Mouse (Mus musculus) embryonic facial prominence, embryonic 13.5 days (tissue): ENCODE results near the gene Alyref. TPM values are rescaled to one million over a fixed set of nuclear protein-coding genes. Genes with fewer than 3 reads are reported as not detected.

ENCODE experiments used
- ATAC-seq: fragments of 200-750 bp; cut with Nextera tagmentation; 2 replicates; pipeline ENCODE4 v1.8.0; 2017; ENCODE audit warnings: low read depth; ENCODE audit not compliant: insufficient number of reproducible peaks, insufficient read depth, low FRiP score, low TSS enrichment
- H3K27ac ChIP-seq: fragments of 300-500 bp; sonication (generic); 2 replicates; pipeline ENCODE4 v1.5.1; 2015; ENCODE audit warnings: moderate library complexity, mild to moderate bottlenecking, inconsistent platforms
- H3K27me3 ChIP-seq: fragments of 300-500 bp; sonication (generic); 2 replicates; pipeline ENCODE4 v1.6.1; 2015; ENCODE audit warnings: mild to moderate bottlenecking, inconsistent platforms
- H3K36me3 ChIP-seq: fragments of 300-500 bp; sonication (generic); 2 replicates; pipeline ENCODE4 v1.6.1; 2015; ENCODE audit warnings: mild to moderate bottlenecking, inconsistent platforms
- H3K4me1 ChIP-seq: fragments of 300-500 bp; sonication (generic); 2 replicates; pipeline ENCODE4 v1.6.1; 2015; ENCODE audit warnings: inconsistent platforms
- H3K4me2 ChIP-seq: fragments of 300-500 bp; sonication (generic); 2 replicates; pipeline ENCODE4 v1.6.1; 2015; ENCODE audit warnings: moderate library complexity, mild to moderate bottlenecking, inconsistent platforms
- H3K4me3 ChIP-seq: fragments of 300-500 bp; sonication (generic); 2 replicates; pipeline ENCODE4 v1.5.1; 2015; ENCODE audit warnings: mild to moderate bottlenecking, inconsistent platforms
- H3K9ac ChIP-seq: fragments of 300-500 bp; sonication (generic); 2 replicates; pipeline ENCODE4 v1.6.1; 2015; ENCODE audit warnings: mild to moderate bottlenecking, inconsistent platforms
- H3K9me3 ChIP-seq: fragments of 300-500 bp; sonication (generic); 2 replicates; pipeline ENCODE4 v1.6.1; 2016; ENCODE audit warnings: inconsistent platforms
- WGBS: fragments of 180-500 bp; shearing (Covaris S2); methylation state at CpG from one replicate; pipeline ENCODE4 v1.1.7; 2015; ENCODE audit warnings: mixed read lengths; 5-methylcytosine and 5-hydroxymethylcytosine counted together
- polyA plus RNA-seq: library from polyadenylated mRNA; unstranded; fragments of >200 nt; fragmentation: Nextera tagmentation; extraction: Ambion mirVana; gene quantifications from 2 replicates; pipeline ENCODE4 v1.2.1, GENCODE M21; 2015

The Alyref gene
- polyA plus RNA-seq, 1 experiment from 2014 or later = 529 TPM

DNA sequence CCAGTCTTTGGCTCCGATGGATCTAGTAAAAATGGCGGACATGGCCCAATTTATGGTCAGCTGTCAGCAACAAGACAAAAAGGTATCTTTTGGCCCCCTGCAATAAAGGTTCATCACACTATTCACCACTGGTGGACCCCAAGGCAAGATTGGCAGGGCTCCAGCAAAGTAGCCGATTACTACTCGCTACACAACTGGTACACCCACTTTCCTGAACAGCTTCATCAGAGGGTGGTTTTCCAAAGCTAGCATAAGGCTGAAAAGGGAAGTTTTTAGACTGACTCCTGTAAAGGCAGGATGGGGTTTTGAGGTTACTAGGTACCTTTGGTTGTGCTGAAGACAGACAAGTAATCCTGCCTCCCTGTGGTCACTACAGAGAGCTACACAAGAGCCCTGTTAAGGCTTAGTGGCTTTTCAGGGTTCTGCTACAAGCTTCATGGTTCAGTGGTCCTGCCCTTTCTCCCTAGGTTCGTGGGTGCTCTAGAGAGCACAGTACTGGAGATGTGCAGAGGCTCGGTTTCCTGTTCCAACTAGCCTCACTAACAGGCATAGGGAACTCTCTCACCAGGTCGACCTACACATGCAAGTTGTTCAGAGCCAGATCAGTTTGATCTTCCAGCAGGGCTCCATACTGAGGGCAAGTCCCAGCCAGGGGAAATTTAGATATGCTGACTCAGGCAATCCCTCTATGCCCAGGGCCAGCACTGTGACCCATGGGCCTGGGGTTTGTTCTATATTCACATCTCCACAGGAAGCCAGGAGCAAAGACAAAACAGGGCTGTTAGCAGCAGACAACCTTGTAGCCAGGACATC lies 20.7 kb downstream of the Alyref start:
- Histone ChIP-seq H3K4me1 (peaks cover 36% of the 10 kb centered on the region), H3K9me3 (no peaks in the 10 kb centered on the region), H3K4me2 (no peak overlapping the region), H3K4me3 (no peak overlapping the region), H3K9ac (0 out of 2 replicates have a peak overlapping the region, but pooled peaks have one; percentile 32), H3K36me3 (peaks cover 39% of the 10 kb centered on the region), H3K27me3 (no peaks in the 10 kb centered on the region), H3K27ac (0 out of 2 replicates have a peak overlapping the region, but pooled peaks have one; percentile 4)
- WGBS = 82% methylated on average over 7 of the region's 7 CpGs
- no peak for ATAC-seq

GRCm38 (mm10) chr11:120576365-120576981 lies 21.7 kb downstream of the Alyref start:
- peaks cover 35% of the 10 kb centered on the region for H3K4me1 ChIP-seq
- H3K4me2 ChIP-seq = no peak overlapping the region
- 84% methylated on average over 3 of the region's 3 CpGs for WGBS
- no peaks in the 10 kb centered on the region for H3K9me3 ChIP-seq
- H3K27me3 ChIP-seq = no peaks in the 10 kb centered on the region
- H3K9ac ChIP-seq = no peak overlapping the region
- peaks cover 40% of the 10 kb centered on the region for H3K36me3 ChIP-seq
- 0 out of 2 replicates have a peak overlapping the region, but pooled peaks have one; percentile 33 for H3K27ac ChIP-seq
- H3K4me3 ChIP-seq = no peak overlapping the region
- no peak for ATAC-seq

DNA sequence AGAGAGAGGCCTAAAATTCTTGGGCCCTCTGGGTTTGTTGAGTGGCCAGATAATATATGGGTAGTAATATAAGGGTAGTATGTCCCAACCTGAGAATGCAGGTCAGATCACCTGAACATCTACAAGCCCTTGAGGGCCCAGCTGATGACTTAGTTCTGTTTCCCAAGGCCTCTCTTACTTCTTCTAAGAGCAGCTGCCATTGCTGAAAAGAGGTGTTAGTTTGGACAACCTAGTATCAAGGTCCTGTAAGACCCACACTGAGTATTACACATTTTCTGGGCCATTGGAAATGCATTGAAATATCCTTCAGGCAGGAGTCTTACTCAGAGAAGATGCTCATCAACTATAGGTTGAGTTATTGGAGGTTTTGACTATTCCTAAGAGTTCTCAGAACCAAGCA lies 22.2 kb downstream of the Alyref start:
- Histone ChIP-seq H3K4me2 (no peak overlapping the region), H3K4me1 (peaks cover 40% of the 10 kb centered on the region), H3K9me3 (no peaks in the 10 kb centered on the region), H3K9ac (no peak overlapping the region), H3K4me3 (no peak overlapping the region), H3K27ac (0 out of 2 replicates have a peak overlapping the region, but pooled peaks have one; percentile 33), H3K27me3 (no peaks in the 10 kb centered on the region), H3K36me3 (peaks cover 45% of the 10 kb centered on the region)
- no peak for ATAC-seq

DNA sequence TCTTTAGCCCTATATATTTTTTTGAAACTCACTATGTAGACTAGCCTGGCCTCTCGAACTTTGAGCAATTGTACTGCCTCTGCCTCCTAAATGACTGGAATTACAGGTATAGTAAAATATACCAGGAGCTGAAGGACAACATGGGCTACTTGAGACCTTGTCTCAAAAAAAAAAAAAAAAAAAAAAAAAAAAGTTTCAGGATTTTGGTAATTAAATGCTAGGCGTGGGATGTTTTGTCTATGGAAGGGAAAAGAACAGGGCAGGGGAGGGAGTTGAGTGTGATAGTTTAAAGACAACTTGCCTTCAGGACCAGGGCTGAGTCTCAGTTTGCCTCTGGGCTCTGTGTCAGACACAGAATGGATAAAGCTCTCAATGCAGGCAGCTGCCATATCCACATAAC lies 23.1 kb downstream of the Alyref start:
- no peak overlapping the region for H3K4me2 ChIP-seq
- H3K36me3 ChIP-seq = peaks cover 54% of the 10 kb centered on the region
- no peak overlapping the region for H3K4me3 ChIP-seq
- H3K9me3 ChIP-seq = no peaks in the 10 kb centered on the region
- H3K27me3 ChIP-seq = no peaks in the 10 kb centered on the region
- no peak for ATAC-seq
- H3K27ac ChIP-seq = no peak overlapping the region
- WGBS = 57% methylated on average over 2 of the region's 2 CpGs
- no peak overlapping the region for H3K9ac ChIP-seq
- H3K4me1 ChIP-seq = peaks cover 40% of the 10 kb centered on the region

GRCm38 (mm10) chr11:120574278-120574600 lies 23.9 kb downstream of the Alyref start:
- Histone ChIP-seq H3K36me3 (peaks cover 54% of the 10 kb centered on the region), H3K4me1 (peaks cover 32% of the 10 kb centered on the region), H3K27ac (peak overlapping the region; percentile 96; the same call in 1 of the 2 replicates), H3K4me2 (peak overlapping the region; percentile 91), H3K4me3 (peak overlapping the region; percentile 98), H3K9me3 (no peaks in the 10 kb centered on the region), H3K9ac (peak overlapping the region; percentile 98), H3K27me3 (no peaks in the 10 kb centered on the region)
- 44% methylated on average over 5 of the region's 5 CpGs for WGBS
- no peak for ATAC-seq

DNA sequence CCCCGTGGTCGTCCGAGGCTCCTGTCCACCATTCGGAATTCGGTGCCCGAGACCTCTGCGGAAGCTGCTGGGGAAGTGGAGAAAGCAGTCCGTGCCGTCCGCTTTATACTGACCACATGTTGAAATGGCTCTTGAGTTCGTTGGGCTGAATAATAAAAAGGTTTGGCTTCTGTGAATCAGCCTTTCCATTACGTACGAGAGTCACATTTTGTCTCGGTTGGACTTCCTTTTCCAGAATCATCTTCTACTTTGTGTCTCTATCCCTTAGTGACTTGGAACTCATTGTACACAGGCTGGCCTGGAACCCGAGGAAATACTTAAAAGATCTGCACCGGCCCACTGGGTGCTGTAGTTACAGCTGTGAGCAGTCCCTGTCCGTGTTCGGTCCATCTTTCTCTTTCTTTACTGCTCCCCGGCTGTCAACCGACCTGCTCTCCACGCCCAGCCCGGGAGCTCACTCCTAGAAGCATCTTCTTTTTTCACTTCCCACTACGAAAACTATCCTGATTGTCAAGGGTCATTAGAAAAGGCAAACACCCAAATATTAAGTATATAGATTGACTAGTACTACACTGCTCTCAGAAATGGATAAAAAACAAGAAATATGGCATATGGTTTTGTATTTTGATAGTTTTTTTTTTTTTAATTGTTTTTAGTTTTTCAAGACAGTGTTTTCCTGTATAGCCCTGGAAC lies 24.4 kb downstream of the Alyref start:
- Histone ChIP-seq H3K9ac (peak overlapping the region; percentile 98), H3K4me2 (peak overlapping the region; percentile 91), H3K27me3 (no peaks in the 10 kb centered on the region), H3K9me3 (no peaks in the 10 kb centered on the region), H3K4me3 (peak overlapping the region; percentile 98), H3K36me3 (peaks cover 51% of the 10 kb centered on the region), H3K4me1 (peaks cover 28% of the 10 kb centered on the region), H3K27ac (peak overlapping the region; percentile 96)
- ATAC-seq = no peak
- WGBS = under 1% methylated on average over 23 of the region's 23 CpGs

GRCm38 (mm10) chr11:120572752-120573584 lies 25.2 kb downstream of the Alyref start, which contains the start of gene P4hb:
Gene P4hb, minus strand, starts transcription at chr11:120573253.
- under 1% methylated on average over 94 of the region's 94 CpGs for WGBS
- Histone ChIP-seq H3K36me3 (peaks cover 51% of the 10 kb centered on the region), H3K27ac (peak within 1 kb of the TSS; percentile 96)

DNA sequence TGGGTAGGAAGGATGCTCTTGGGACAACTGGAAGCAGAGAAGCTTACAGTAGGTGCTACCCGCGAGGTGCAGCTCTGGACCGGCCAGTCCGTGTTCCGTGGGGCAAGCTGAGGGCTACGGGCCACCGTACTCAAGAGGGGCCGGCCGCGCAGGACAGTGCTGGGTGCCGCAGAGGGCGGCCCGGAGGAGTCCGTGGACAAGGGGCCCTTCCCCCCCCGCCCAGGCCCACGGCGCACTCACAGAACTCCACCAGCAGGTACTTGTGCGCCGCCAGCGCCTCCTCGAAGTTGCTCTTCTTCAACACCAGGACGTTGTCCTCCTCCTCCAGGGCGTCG lies 25.8 kb downstream of the Alyref start:
- under 1% methylated on average over 24 of the region's 24 CpGs for WGBS
- peak overlapping the region; percentile 98 for H3K9ac ChIP-seq
- peak; percentile 28 for ATAC-seq

More at GRCm38 (mm10) chr11:120572752-120573584, 25.2 kb downstream of the Alyref start, which contains the start of gene P4hb:
- Histone ChIP-seq H3K9me3 (no peaks in the 10 kb centered on the region), H3K4me3 (peak within 1 kb of the TSS; percentile 98), H3K27me3 (no peaks in the 10 kb centered on the region), H3K4me2 (peak within 1 kb of the TSS; percentile 91), H3K4me1 (peaks cover 32% of the 10 kb centered on the region), H3K9ac (peak within 1 kb of the TSS; percentile 98)
- peak; percentile 94 for ATAC-seq

GRCm38 (mm10) chr11:120571754-120572416 lies 26.3 kb downstream of the Alyref start:
- H3K36me3 ChIP-seq = peaks cover 51% of the 10 kb centered on the region
- peak overlapping the region; percentile 91 for H3K4me2 ChIP-seq
- no peaks in the 10 kb centered on the region for H3K27me3 ChIP-seq
- peaks cover 37% of the 10 kb centered on the region for H3K4me1 ChIP-seq
- H3K4me3 ChIP-seq = peak overlapping the region; percentile 98
- no peak for ATAC-seq
- H3K9ac ChIP-seq = peak overlapping the region; percentile 98
- WGBS = 10% methylated on average over 11 of the region's 11 CpGs
- H3K9me3 ChIP-seq = no peaks in the 10 kb centered on the region
- peak overlapping the region; percentile 96 for H3K27ac ChIP-seq

More for the DNA sequence above, 25.8 kb downstream of the Alyref start:
- no peaks in the 10 kb centered on the region for H3K9me3 ChIP-seq
- H3K4me1 ChIP-seq = peaks cover 36% of the 10 kb centered on the region
- H3K27ac ChIP-seq = peak overlapping the region; percentile 96
- H3K27me3 ChIP-seq = no peaks in the 10 kb centered on the region
- peak overlapping the region; percentile 98 for H3K4me3 ChIP-seq
- H3K36me3 ChIP-seq = peaks cover 51% of the 10 kb centered on the region
- peak overlapping the region; percentile 91 for H3K4me2 ChIP-seq

GRCm38 (mm10) chr11:120571122-120571521 lies 27.0 kb downstream of the Alyref start:
- WGBS = 75% methylated on average over 3 of the region's 3 CpGs
- ATAC-seq = no peak
- Histone ChIP-seq H3K4me1 (peaks cover 39% of the 10 kb centered on the region), H3K4me2 (peak overlapping the region; percentile 91), H3K9ac (peak overlapping the region; percentile 98), H3K27me3 (no peaks in the 10 kb centered on the region), H3K9me3 (no peaks in the 10 kb centered on the region), H3K27ac (no peak overlapping the region), H3K4me3 (peak overlapping the region; percentile 98), H3K36me3 (peaks cover 50% of the 10 kb centered on the region)
